10 mouse cellular contexts compared by ENCODE assay signal in genomic region chr17:35703065-35703464, GRCm38 (mm10). TPM values are rescaled to one million over a fixed set of nuclear protein-coding genes. Genes with fewer than 3 reads are reported as not detected.
DNase-seq lines count a peak whose midpoint lies in the region; ATAC-seq lines count a peak whose summit lies in the region.
"Had no signal": no experiment of that assay in that cellular context is flagged by ENCODE, and none has a peak within 500 bp of the region (broad histone marks: within the 10 kb centered on the region; RNA-seq: fewer than 3 reads in every experiment).

No protein-coding gene starts in this region.

- 6% methylated on average over 2 of the region's 2 CpGs for WGBS in heart, embryonic 15.5 days
- WGBS in embryonic facial prominence, embryonic 12.5 days = 7% methylated on average over 2 of the region's 2 CpGs
- 5% methylated on average over 2 of the region's 2 CpGs for WGBS in hindbrain, embryonic 13.5 days
- 0% methylated on average over 2 of the region's 2 CpGs for WGBS in midbrain, embryonic 14.5 days

- no peak overlapping the region for H3K9ac ChIP-seq in heart, embryonic 15.5 days
- H3K9ac ChIP-seq in embryonic facial prominence, embryonic 12.5 days = peak overlapping the region; percentile 27; the same call in 1 of the 2 replicates
- H3K9ac ChIP-seq in hindbrain, embryonic 13.5 days = peak overlapping the region; percentile 97
- H3K9ac ChIP-seq in midbrain, embryonic 14.5 days (replicated peaks; ENCODE audit: low read length) = peak overlapping the region; percentile 92

- H3K27me3 ChIP-seq in heart, embryonic 15.5 days = no peaks in the 10 kb centered on the region
- H3K27me3 ChIP-seq in embryonic facial prominence, embryonic 12.5 days = peaks cover 9% of the 10 kb centered on the region; the same call in 1 of the 2 replicates
- no peaks in the 10 kb centered on the region for H3K27me3 ChIP-seq in hindbrain, embryonic 13.5 days
- no peaks in the 10 kb centered on the region for H3K27me3 ChIP-seq in midbrain, embryonic 14.5 days (ENCODE audit: control insufficient read depth, insufficient read depth, low read length)

- peak overlapping the region; percentile 76 for H3K4me2 ChIP-seq in heart, embryonic 15.5 days
- H3K4me2 ChIP-seq in embryonic facial prominence, embryonic 12.5 days (replicated peaks) = peak overlapping the region; percentile 64
- H3K4me2 ChIP-seq in hindbrain, embryonic 13.5 days = peak overlapping the region; percentile 76
- H3K4me2 ChIP-seq in midbrain, embryonic 14.5 days (ENCODE audit: low read length) = peak overlapping the region; percentile 89

- no peaks in the 10 kb centered on the region for H3K36me3 ChIP-seq in heart, embryonic 15.5 days
- H3K36me3 ChIP-seq in embryonic facial prominence, embryonic 12.5 days = no peaks in the 10 kb centered on the region
- H3K36me3 ChIP-seq in hindbrain, embryonic 13.5 days = no peaks in the 10 kb centered on the region
- no peaks in the 10 kb centered on the region for H3K36me3 ChIP-seq in midbrain, embryonic 14.5 days (ENCODE audit: control insufficient read depth, insufficient read depth, low read length)

- H3K27ac ChIP-seq in heart, embryonic 15.5 days = peak overlapping the region; percentile 96
- peak overlapping the region; percentile 87 for H3K27ac ChIP-seq in embryonic facial prominence, embryonic 12.5 days
- H3K27ac ChIP-seq in hindbrain, embryonic 13.5 days = peak overlapping the region; percentile 99
- peak overlapping the region; percentile 98 for H3K27ac ChIP-seq in midbrain, embryonic 14.5 days (replicated peaks; ENCODE audit: low read depth, low read length)

- no peak for DNase-seq in heart, adult 11 months
- DNase-seq in midbrain, embryonic 14.5 days = no peak
- no peak for DNase-seq in frontal cortex, postnatal 10 days (ENCODE audit: low spot score in 2 of 2)
- no peak for DNase-seq in gastrocnemius, adult 18-20 months (ENCODE audit: low spot score)
- DNase-seq in cerebellum, adult 11 months = no peak
- DNase-seq: cerebellum, adult 9-10 months; gastrocnemius, adult 2 months had no signal

- no peaks in the 10 kb centered on the region for H3K9me3 ChIP-seq in heart, embryonic 15.5 days (replicated peaks)
- no peaks in the 10 kb centered on the region for H3K9me3 ChIP-seq in embryonic facial prominence, embryonic 12.5 days
- no peaks in the 10 kb centered on the region for H3K9me3 ChIP-seq in hindbrain, embryonic 13.5 days
- H3K9me3 ChIP-seq in midbrain, embryonic 14.5 days (ENCODE audit: control insufficient read depth, low read length) = no peaks in the 10 kb centered on the region

- ATAC-seq in heart, embryonic 15.5 days (replicated peaks; ENCODE audit: insufficient number of reproducible peaks, insufficient read depth, low FRiP score, low read depth) = no peak
- ATAC-seq in embryonic facial prominence, embryonic 12.5 days (ENCODE audit: insufficient number of reproducible peaks, insufficient read depth, low FRiP score, low TSS enrichment) = no peak
- no peak for ATAC-seq in hindbrain, embryonic 13.5 days (ENCODE audit: low FRiP score)
- no peak for ATAC-seq in midbrain, embryonic 14.5 days (ENCODE audit: low FRiP score, low TSS enrichment)

- peak overlapping the region; percentile 66 for H3K4me3 ChIP-seq in heart, embryonic 15.5 days
- peak overlapping the region; percentile 56 for H3K4me3 ChIP-seq in embryonic facial prominence, embryonic 12.5 days
- H3K4me3 ChIP-seq in hindbrain, embryonic 13.5 days = peak overlapping the region; percentile 77
- peak overlapping the region; percentile 77 for H3K4me3 ChIP-seq in midbrain, embryonic 14.5 days (replicated peaks; ENCODE audit: low read depth, low read length)

- peaks cover 62% of the 10 kb centered on the region for H3K4me1 ChIP-seq in heart, embryonic 15.5 days (replicated peaks)
- H3K4me1 ChIP-seq in embryonic facial prominence, embryonic 12.5 days = peaks cover 53% of the 10 kb centered on the region
- H3K4me1 ChIP-seq in hindbrain, embryonic 13.5 days (replicated peaks) = peaks cover 57% of the 10 kb centered on the region
- peaks cover 35% of the 10 kb centered on the region for H3K4me1 ChIP-seq in midbrain, embryonic 14.5 days (ENCODE audit: control insufficient read depth, insufficient read depth, low read length)

RNA-seq across cellular contexts. Expression of gene Ddr1, which starts 1.4 kb away (rescaled TPM):
- polyA plus RNA-seq in heart, embryonic 15.5 days (2015; fragmentation: Nextera tagmentation; extraction: Ambion mirVana) = 109 and 125 TPM in 2 replicates
- 62.6 and 63.0 TPM in 2 replicates for polyA plus RNA-seq in embryonic facial prominence, embryonic 12.5 days (2016; fragmentation: Nextera tagmentation; extraction: Ambion mirVana)
- 128 and 140 TPM in 2 replicates for polyA plus RNA-seq in hindbrain, embryonic 13.5 days (2015; fragmentation: Nextera tagmentation; extraction: Ambion mirVana)
- polyA plus RNA-seq in midbrain, embryonic 14.5 days (2014; fragmentation: Nextera tagmentation; extraction: Ambion mirVana) = 52.9 and 87.2 TPM in 2 replicates
- total RNA-seq in gastrocnemius, adult 18-20 months (2021) = 10 to 100 TPM; 12.4 to 17.1 TPM

RNA-seq across cellular contexts. Expression of gene Gtf2h4, which starts 29.5 kb away (rescaled TPM):
- 21.3 and 28.7 TPM in 2 replicates for polyA plus RNA-seq in heart, embryonic 15.5 days (2015; fragmentation: Nextera tagmentation; extraction: Ambion mirVana)
- 48.6 and 51.5 TPM in 2 replicates for polyA plus RNA-seq in embryonic facial prominence, embryonic 12.5 days (2016; fragmentation: Nextera tagmentation; extraction: Ambion mirVana)
- polyA plus RNA-seq in hindbrain, embryonic 13.5 days (2015; fragmentation: Nextera tagmentation; extraction: Ambion mirVana) = 27.6 and 29.2 TPM in 2 replicates
- polyA plus RNA-seq in midbrain, embryonic 14.5 days (2014; fragmentation: Nextera tagmentation; extraction: Ambion mirVana) = 23.6 and 25.5 TPM in 2 replicates
- 10 to 100 TPM; 17.7 to 18.9 TPM for total RNA-seq in gastrocnemius, adult 18-20 months (2021)

RNA-seq across cellular contexts. Expression of gene Vars2, which starts 35.7 kb away (rescaled TPM):
- 11.1 and 16.2 TPM in 2 replicates for polyA plus RNA-seq in heart, embryonic 15.5 days (2015; fragmentation: Nextera tagmentation; extraction: Ambion mirVana)
- polyA plus RNA-seq in embryonic facial prominence, embryonic 12.5 days (2016; fragmentation: Nextera tagmentation; extraction: Ambion mirVana) = 18.5 and 23.6 TPM in 2 replicates
- polyA plus RNA-seq in hindbrain, embryonic 13.5 days (2015; fragmentation: Nextera tagmentation; extraction: Ambion mirVana) = 11.8 and 14.0 TPM in 2 replicates
- polyA plus RNA-seq in midbrain, embryonic 14.5 days (2014; fragmentation: Nextera tagmentation; extraction: Ambion mirVana) = 9.5 and 14.8 TPM in 2 replicates
- total RNA-seq in gastrocnemius, adult 18-20 months (2021) = 10 to 100 TPM in 1 of 2 experiments, 1 to 10 TPM in 1; 9.8 to 13.7 TPM

RNA-seq across cellular contexts. Expression of gene Mucl3, which starts 59.6 kb away (rescaled TPM):
- 0.22 and 0.23 TPM in 2 replicates for polyA plus RNA-seq in heart, embryonic 15.5 days (2015; fragmentation: Nextera tagmentation; extraction: Ambion mirVana)
- polyA plus RNA-seq in embryonic facial prominence, embryonic 12.5 days (2016; fragmentation: Nextera tagmentation; extraction: Ambion mirVana) = 0.08 and 0.11 TPM in 2 replicates
- 0.14 TPM in 1 of 2 replicates, not detected in the other for polyA plus RNA-seq in hindbrain, embryonic 13.5 days (2015; fragmentation: Nextera tagmentation; extraction: Ambion mirVana)
- polyA plus RNA-seq in midbrain, embryonic 14.5 days (2014; fragmentation: Nextera tagmentation; extraction: Ambion mirVana) = not detected in 2 replicates
- total RNA-seq in gastrocnemius, adult 18-20 months (2021) = not detected
- total RNA-seq: gastrocnemius, adult 2 months had no signal
